Mouse (Mus musculus) thymus, postnatal 10 days (tissue): ENCODE measurements around the gene Tdrd3.

Experiments
- DNase-seq, 2 experiments: peaks; one replicate each; pipeline ENCODE4 v3.0.0; 2021; ENCODE audit warnings: low spot score in 2 of 2

Tdrd3 gene

DNA sequence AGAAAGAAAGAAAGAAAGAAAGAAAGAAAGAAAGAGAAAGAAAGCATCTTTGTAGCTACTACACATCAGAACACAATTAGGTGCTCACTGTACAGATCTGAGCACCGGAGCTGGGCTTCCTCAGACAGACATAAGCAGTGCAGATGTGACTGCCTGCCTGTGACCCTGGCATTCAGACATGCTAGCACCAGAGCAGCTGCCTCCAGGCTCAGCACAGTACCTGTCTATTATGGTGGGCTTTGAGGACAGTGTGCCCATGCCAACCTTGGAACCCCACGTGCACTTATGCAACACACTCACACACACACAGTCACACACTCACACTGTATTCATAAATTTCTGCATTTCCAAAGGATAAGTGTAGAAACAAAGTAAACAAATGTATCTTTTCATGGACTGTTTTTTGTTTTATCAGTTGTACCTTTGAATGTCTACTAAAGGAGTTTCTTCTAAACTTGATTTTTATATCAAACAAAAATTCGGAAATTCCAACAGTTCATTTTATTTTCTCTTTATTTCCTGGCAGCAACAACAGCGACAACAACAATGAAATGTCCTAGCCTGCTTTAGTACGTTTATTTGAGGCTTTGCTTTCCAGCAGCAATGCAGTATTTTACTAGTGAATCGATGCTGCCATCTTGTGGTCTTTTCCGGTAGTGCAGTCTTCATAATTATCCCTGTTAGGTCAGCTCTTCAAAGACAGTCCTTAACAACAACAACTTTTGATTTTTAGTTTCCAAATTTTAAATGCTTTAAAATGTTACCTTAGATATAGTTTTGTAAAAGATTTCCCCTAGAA lies 35.4 kb downstream of the Tdrd3 start:
- DNase-seq, result peak; percentile 25 to 60

DNA sequence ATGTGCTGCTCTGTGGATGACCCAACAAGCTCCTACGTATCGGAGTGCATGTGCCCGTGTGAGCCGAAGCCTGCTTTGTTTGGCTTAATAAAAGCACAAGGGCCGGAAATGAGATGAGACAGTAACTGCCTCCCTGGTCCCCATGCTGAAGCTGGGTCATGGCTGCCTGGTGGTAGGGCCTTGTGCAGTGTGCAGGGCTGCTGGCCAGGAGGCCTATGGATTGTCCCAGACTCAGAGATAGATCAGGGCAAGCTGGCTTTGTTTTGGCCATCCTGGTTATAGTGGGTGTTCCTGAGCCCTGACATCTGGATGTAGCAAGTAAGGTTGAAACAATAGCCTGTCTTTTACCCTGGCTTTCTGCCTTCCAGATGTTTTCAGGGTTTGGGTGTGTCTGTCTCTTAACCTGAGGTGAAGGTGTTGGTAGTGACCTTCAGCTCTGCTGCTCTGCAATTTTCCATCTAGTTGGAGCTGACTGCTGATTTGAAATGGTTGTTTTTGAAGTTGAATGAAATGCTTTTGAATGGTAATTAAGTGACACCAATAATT lies 39.3 kb downstream of the Tdrd3 start:
- no peak for DNase-seq

- DNase-seq, result no peak
Observed at GRCm38 (mm10) chr14:87459777-87460176, 43.3 kb downstream of the Tdrd3 start.

- no peak for DNase-seq
Observed at GRCm38 (mm10) chr14:87461543-87461942, 45.1 kb downstream of the Tdrd3 start.

DNA sequence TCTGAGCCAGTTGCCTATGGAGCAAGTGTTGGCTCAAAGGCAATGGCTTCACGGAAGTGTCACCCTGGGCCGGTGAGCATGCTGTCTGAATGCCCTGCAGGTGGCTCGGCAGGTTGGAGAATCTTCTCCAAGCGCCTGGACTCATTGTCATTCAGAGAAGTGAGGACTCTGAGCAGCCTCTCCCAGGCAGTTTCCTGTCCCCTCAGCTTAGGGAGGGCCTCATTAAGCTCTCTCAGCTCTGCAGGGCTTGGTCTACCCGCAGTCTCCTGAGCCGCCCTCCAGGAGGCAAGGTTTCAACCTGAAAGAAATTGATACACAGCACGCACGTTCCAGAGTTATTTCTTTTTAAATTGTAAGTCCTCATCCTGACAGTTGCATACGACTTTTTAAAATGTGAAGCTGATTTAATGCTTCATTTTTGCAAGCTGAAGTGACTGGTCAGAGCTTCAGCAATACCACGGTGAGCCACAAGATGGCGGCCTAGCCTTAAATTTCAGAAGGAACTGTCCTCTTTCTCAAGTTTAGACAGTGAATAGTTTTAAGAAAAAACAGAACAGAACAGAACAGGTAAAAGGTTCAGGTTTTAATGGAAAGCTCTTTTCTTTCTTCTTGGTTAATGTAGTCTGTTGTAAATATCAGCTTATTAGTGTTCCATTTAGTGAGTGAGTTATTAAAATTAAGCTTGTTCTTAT lies 47.7 kb downstream of the Tdrd3 start:
- DNase-seq, result peak; percentile 40 to 74

GRCm38 (mm10) chr14:87464655-87465054 lies 48.2 kb downstream of the Tdrd3 start:
- DNase-seq, result no peak

GRCm38 (mm10) chr14:87467586-87467985 lies 51.1 kb downstream of the Tdrd3 start:
- no peak for DNase-seq

DNA sequence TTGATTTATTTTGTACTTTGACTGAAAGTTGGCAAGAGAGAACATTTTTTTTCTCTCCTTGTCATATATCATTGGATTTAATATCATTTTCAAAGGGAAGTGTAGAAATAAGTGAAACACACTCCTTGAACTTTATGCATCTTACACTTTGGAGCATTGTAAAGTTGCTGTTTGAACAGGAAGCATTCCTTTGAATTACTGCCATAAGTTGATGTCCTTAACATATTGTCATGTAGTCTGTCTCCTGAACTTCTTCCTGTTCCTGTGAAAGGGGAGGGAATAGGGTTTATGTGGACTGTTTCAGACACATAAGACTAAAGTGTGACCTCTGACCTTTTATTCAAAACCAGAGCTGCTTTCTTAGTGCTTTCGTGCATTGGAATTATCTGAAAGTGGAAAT lies 55.1 kb downstream of the Tdrd3 start:
- DNase-seq, result no peak

DNA sequence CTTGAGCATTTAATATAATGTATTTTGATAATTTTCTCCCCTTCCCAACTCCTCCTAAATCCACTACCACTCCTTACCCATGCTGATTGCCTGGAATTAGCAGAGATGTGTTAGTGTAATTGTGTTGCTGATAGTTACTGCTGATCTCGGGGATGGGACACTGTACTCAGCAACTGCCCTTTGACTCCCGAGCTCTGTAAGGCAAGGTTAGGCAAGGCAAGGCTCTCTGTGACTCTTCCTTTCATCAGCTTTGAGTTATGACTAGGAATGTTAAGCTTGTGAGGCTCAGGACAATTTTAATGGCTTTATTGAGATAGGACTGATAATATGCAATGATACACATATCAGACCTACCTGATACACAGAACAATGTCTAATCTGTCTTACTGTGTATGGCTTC lies 56.3 kb downstream of the Tdrd3 start:
- DNase-seq, result no peak

GRCm38 (mm10) chr14:87475721-87476359 lies 59.4 kb downstream of the Tdrd3 start:
- DNase-seq, result no peak

DNA sequence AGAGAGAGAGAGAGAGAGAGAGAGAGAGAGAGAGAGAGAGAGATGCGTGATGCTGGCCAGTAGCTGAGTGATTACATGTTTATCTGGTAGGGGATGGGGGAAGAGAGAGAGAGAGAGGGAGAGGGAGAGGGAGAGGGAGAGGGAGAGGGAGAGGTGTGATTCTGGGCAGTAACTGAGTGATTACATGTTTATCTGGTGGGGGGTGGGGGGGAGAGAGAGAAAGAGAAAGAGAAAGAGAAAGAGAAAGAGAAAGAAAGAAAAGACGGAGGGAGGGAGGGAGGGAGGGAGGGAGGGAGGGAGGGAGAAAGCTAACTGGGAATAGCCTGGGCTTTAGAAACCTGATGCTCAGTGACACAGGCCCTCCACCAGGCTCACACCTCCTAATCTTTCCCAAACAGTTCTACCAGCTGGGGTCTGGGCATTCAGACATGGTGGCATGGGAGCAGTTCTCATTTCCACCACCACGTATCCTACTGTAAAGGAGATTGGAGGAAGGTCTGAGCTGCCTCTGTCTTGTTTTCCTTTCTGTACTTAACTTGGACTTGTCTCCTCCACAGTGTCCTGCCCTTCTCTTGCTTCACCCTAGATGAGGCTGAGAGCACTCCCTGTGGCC lies 62.0 kb downstream of the Tdrd3 start:
- DNase-seq, result no peak

DNA sequence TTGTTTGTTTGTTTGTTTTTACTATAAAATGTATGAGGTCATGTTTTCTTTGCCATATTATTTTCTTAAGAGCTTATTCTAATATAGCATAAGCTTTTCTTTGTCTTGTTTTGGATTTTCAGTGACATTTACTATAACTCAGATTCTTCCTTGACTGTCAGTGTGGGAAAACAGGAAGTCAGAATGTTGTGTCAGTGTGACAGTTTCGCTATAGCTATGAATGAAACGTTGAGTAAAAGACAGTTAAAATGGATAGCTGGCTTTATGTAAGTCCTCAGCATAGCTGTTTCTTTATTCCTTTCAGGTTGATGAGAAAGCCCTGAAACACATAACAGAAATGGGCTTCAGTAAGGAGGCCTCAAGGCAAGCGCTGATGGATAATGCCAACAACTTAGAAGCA lies 69.4 kb downstream of the Tdrd3 start:
- DNase-seq, result no peak

GRCm38 (mm10) chr14:87497955-87498594 lies 81.6 kb downstream of the Tdrd3 start:
- DNase-seq, result no peak

DNA sequence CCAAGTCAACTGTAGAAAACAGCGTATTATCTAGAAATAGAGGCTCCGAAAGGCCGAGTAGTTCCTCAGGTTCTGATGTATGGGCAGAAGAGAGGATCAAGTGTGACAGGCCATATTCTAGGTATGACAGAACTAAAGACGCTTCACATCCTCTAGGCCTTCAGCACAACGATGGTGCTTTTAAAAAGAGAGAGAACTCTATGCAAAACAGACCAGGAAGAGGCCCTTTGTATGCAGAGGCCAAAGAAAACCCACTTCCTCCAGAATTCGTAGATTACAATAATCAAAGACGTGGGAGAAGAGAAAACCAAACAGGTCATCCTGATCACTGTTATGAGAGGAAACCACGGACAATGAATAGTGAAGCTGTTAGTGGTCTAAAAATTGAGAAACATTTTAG lies 89.5 kb downstream of the Tdrd3 start:
- no peak for DNase-seq

DNA sequence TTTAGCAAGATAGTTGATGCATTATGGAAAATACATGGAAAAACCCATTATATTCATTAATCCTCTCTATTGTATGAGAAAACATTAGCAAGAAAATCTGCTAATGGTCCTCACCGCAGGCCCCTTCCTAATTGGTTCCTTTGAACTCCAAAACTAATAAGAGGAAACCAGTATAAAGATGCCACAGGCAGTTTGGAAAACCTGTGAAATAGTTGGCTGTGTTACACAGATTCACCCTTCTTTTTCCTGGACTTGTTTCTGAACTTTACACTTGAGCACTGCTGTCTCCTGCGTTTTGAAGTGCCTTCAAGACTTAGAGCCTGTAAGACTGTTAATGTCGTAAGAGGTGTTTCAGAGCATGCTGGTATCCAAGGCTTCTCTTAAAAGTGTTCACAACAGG lies 98.8 kb downstream of the Tdrd3 start:
- DNase-seq, result no peak

- no peak for DNase-seq
Observed at GRCm38 (mm10) chr14:87517381-87517780, 100.9 kb downstream of the Tdrd3 start.

- no peak for DNase-seq
Observed at GRCm38 (mm10) chr14:87531847-87532246, 115.4 kb downstream of the Tdrd3 start.

- no peak for DNase-seq
Observed at GRCm38 (mm10) chr14:87537127-87537819, 120.8 kb downstream of the Tdrd3 start.

- no peak for DNase-seq
Observed at GRCm38 (mm10) chr14:87549986-87550385, 133.5 kb downstream of the Tdrd3 start.

- DNase-seq, result no peak
Observed at GRCm38 (mm10) chr14:87552211-87552610, 135.8 kb downstream of the Tdrd3 start.

DNA sequence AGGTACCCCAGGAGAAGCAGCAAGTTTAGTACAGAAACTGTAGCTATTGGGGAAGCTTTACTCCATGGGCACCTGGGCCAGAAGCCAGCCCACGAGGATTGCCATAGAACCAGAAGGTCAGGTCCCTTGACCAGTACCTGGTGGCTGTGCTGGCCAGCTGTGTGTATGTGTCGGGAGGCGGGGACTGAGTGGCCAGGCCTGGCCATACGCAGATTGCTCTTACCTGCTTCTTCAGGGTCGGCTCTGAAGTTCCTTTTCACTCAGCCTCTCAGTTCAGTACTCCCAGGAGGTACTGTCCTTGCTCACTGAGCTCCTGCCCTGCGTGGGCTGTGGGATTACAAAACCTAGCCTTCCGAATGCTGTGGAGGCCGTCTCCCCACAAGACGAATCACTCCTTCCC lies 147.4 kb downstream of the Tdrd3 start:
- DNase-seq, result no peak
